Mouse (Mus musculus): ENCODE measurements around the gene Aqp9. TPM values are rescaled to one million over a fixed set of nuclear protein-coding genes. Genes with fewer than 3 reads are reported as not detected.

Aqp9 gene
- polyA plus RNA-seq, 1 experiment from 2014 or later: 0.10 TPM

DNA sequence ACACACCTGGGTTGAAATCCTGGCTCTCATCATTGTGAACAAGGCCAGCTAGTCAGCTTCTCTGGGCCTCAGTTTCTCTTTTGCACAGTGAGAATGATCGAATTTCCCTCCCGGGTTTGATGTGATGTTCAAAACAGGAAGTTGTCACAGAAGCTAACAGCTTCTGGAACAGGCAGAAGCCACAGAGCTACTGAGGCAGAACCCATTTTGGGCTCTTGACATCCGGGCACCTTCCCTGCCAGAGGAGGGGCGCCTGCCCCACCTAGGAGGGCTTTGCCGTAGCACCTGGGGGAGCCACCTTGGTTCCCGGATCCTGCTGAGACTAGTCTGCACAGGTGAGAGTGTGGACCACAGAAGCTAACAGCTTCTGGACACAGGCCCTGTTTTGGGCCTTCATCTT is 74.4 kb downstream of the Aqp9 start:
- no peaks in the 10 kb centered on the region for H3K36me3 ChIP-seq
- DNase-seq (ENCODE audit: low spot score): no peak
- no peak overlapping the region for H3K27ac ChIP-seq
- no peaks in the 10 kb centered on the region for H3K27me3 ChIP-seq (ENCODE audit: insufficient read depth, poor library complexity, severe bottlenecking)
- no peak overlapping the region for H3K4me3 ChIP-seq
- no peaks in the 10 kb centered on the region for H3K4me1 ChIP-seq (replicated peaks)
- no peaks in the 10 kb centered on the region for H3K9me3 ChIP-seq
- 91% methylated on average over 6 of the region's 6 CpGs for WGBS

- no peaks in the 10 kb centered on the region for H3K4me1 ChIP-seq (replicated peaks)
- no peaks in the 10 kb centered on the region for H3K36me3 ChIP-seq
- DNase-seq (ENCODE audit: low spot score): peak; percentile 39
- H3K4me3 ChIP-seq: no peak overlapping the region
- no peak overlapping the region for H3K27ac ChIP-seq
- WGBS: 72% methylated on average over 5 of the region's 5 CpGs
- no peaks in the 10 kb centered on the region for H3K27me3 ChIP-seq (ENCODE audit: insufficient read depth, poor library complexity, severe bottlenecking)
- no peaks in the 10 kb centered on the region for H3K9me3 ChIP-seq
Measured at GRCm38 (mm10) chr9:71092038-71092437, 76.4 kb downstream of the Aqp9 start.

DNA sequence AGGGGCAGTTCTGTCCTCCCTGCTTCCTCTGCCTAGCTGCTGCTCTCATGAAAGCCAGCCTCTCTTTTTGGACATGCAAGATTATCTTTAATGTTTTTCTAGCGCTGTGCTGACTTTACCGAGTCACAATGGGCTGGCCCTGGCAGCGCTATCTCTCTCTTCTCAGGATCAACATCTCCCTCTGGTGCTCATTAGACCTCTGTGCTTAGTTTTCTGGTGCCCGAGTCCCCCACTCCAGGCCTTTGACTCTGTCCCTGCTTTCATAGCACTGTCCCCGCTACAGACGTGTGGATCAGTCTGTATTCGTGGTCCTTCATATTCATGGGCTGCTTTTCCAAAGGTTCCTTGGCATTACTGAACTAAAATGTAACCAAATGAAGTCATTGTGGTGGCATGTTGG is 89.3 kb downstream of the Aqp9 start:
- H3K9me3 ChIP-seq: no peaks in the 10 kb centered on the region
- no peak for DNase-seq (ENCODE audit: low spot score)
- H3K27me3 ChIP-seq (ENCODE audit: insufficient read depth, poor library complexity, severe bottlenecking): no peaks in the 10 kb centered on the region
- WGBS: 76% methylated on average over 7 of the region's 7 CpGs
- no peaks in the 10 kb centered on the region for H3K36me3 ChIP-seq
- H3K4me3 ChIP-seq: no peak overlapping the region
- no peak overlapping the region for H3K27ac ChIP-seq
- no peaks in the 10 kb centered on the region for H3K4me1 ChIP-seq (replicated peaks)

DNA sequence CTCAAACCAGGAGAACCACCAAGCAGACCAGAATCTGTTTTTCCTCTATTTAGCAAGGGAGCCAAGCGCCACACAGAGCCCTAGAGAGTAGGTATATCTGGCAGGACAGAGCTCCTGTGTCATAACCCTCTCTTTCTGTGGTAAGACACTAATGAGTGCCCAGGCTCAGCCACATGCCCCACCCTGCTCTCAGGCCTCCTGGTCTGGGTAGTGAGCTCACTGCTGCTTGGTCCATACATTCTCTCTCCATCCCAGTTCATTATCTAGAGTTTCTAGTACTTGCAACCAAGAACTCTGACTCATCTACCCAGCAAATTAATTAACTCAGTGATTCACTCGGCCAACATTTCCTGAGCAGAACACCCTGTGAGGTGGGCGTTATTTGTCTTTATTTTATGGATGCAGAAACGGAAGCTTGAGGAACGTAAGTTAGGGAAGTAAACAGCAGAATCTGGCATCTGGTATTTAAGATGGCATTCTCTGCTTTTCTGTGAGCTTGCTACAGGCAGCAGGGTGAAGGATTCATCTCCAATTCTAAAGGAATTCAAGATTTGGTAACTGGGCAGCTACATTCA is 91.1 kb downstream of the Aqp9 start:
- DNase-seq (ENCODE audit: low spot score): no peak
- Histone ChIP-seq H3K27ac (no peak overlapping the region), H3K9me3 (no peaks in the 10 kb centered on the region), H3K27me3 (ENCODE audit: insufficient read depth, poor library complexity, severe bottlenecking) (no peaks in the 10 kb centered on the region), H3K4me3 (no peak overlapping the region), H3K36me3 (no peaks in the 10 kb centered on the region), H3K4me1 (replicated peaks) (peaks cover 2% of the 10 kb centered on the region; the same call in 1 of the 2 replicates)
- 93% methylated on average over 5 of the region's 5 CpGs for WGBS

GRCm38 (mm10) chr9:71076201-71076648 is 92.3 kb downstream of the Aqp9 start:
- H3K9me3 ChIP-seq: no peaks in the 10 kb centered on the region
- no peaks in the 10 kb centered on the region for H3K36me3 ChIP-seq
- WGBS: 84% methylated on average over 12 of the region's 12 CpGs
- peaks cover 2% of the 10 kb centered on the region; the same call in 1 of the 2 replicates for H3K4me1 ChIP-seq (replicated peaks)
- H3K4me3 ChIP-seq: no peak overlapping the region
- no peak overlapping the region for H3K27ac ChIP-seq
- no peaks in the 10 kb centered on the region for H3K27me3 ChIP-seq (ENCODE audit: insufficient read depth, poor library complexity, severe bottlenecking)
- no peak for DNase-seq (ENCODE audit: low spot score)

- peak; percentile 33 for DNase-seq (ENCODE audit: low spot score)
- peaks cover 2% of the 10 kb centered on the region; the same call in 1 of the 2 replicates for H3K4me1 ChIP-seq (replicated peaks)
- no peaks in the 10 kb centered on the region for H3K36me3 ChIP-seq
- no peaks in the 10 kb centered on the region for H3K27me3 ChIP-seq (ENCODE audit: insufficient read depth, poor library complexity, severe bottlenecking)
- no peak overlapping the region for H3K4me3 ChIP-seq
- WGBS: 66% methylated on average over 4 of the region's 4 CpGs
- H3K9me3 ChIP-seq: no peaks in the 10 kb centered on the region
- no peak overlapping the region for H3K27ac ChIP-seq
Measured at GRCm38 (mm10) chr9:71073831-71074230, 94.7 kb downstream of the Aqp9 start.

- WGBS: 50% methylated on average over 4 of the region's 4 CpGs
- Histone ChIP-seq H3K36me3 (no peaks in the 10 kb centered on the region), H3K4me3 (no peak overlapping the region), H3K4me1 (replicated peaks) (peaks cover 2% of the 10 kb centered on the region; the same call in 1 of the 2 replicates), H3K27me3 (ENCODE audit: insufficient read depth, poor library complexity, severe bottlenecking) (no peaks in the 10 kb centered on the region), H3K9me3 (no peaks in the 10 kb centered on the region), H3K27ac (no peak overlapping the region)
- peak; percentile 0 for DNase-seq (ENCODE audit: low spot score)
Measured at GRCm38 (mm10) chr9:71073076-71073475, 95.4 kb downstream of the Aqp9 start.

DNA sequence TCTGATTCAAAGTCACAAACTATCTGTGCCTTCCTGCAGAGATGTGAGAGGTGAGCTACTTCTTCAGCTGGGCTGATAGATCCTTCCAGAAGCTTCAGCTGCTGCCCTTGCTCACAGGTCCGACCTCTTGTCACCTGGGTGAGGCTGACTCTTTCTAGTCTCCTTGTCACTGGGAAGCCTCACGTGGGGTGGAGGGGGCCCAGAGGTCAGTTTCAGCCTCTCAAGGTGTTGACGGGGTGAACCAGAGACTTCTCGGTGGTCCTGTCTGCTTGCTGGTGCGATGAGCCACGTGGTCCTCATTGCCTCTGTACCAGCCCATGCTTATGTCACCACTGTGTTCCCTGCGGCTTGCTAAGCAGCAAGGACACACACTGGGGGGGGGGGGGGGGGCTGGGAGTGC is 96.0 kb downstream of the Aqp9 start:
- Histone ChIP-seq H3K4me3 (no peak overlapping the region), H3K4me1 (replicated peaks) (peaks cover 2% of the 10 kb centered on the region; the same call in 1 of the 2 replicates), H3K36me3 (no peaks in the 10 kb centered on the region), H3K9me3 (no peaks in the 10 kb centered on the region), H3K27ac (no peak overlapping the region), H3K27me3 (ENCODE audit: insufficient read depth, poor library complexity, severe bottlenecking) (no peaks in the 10 kb centered on the region)
- DNase-seq (ENCODE audit: low spot score): peak; percentile 1
- WGBS: 73% methylated on average over 7 of the region's 7 CpGs

DNA sequence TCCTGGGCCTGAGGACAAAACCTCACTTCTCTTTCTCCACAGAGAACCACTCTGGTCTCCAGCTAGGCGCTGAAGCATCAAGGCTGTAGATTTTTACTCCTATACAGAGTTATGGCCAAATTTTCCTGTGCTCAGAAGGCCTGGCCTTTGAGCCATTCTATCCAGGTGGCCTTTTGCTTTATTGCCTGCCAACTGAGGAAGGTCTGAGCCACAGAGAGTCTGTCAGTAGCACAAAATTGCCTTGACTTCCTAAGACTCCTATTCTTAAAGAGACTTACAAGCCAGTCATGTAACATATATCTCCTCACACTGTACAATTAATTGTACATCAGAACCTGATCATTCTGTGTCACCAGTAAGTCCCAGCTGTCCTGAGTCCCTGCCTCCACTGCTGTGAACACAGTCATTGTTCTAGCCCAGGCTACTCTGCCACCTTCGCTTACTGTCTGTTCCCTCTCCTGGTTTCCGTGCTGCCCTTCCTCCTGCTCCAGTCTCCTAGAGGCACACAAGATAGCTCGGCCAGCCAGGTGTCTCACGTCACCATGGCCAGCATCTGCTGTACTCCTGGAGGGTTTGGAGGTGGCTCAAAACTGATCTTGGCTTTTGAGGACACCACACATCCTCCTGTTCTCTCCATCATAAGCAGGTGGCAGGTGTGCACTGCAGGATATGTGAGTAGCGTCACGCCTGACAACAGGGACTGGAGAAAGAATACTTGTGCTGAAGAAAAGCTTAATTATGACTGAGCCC is 96.7 kb downstream of the Aqp9 start:
- peak; percentile 1 for DNase-seq (ENCODE audit: low spot score)
- H3K9me3 ChIP-seq: no peaks in the 10 kb centered on the region
- 87% methylated on average over 7 of the region's 7 CpGs for WGBS
- H3K4me3 ChIP-seq: no peak overlapping the region
- H3K27ac ChIP-seq: no peak overlapping the region
- H3K36me3 ChIP-seq: no peaks in the 10 kb centered on the region
- peaks cover 2% of the 10 kb centered on the region; the same call in 1 of the 2 replicates for H3K4me1 ChIP-seq (replicated peaks)
- no peaks in the 10 kb centered on the region for H3K27me3 ChIP-seq (ENCODE audit: insufficient read depth, poor library complexity, severe bottlenecking)

DNA sequence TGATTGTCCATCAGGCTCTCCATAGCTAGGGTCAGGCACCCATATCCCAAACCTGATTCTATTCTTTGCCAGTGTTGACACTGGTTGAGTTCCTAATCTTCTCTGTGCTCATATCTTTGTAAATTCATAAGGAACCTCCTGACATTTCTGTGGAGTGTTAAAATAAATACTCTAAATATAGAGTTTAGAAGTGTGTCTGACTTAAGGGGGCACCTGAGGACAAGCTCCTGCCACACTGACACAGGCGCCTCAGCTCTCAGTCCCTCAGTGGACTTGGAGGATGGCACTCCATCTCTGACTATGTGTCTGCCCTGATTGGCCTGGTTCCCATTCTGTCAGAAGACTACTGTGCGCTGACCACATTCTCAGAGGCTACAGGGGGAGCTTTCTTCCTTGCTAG is 97.9 kb downstream of the Aqp9 start:
- Histone ChIP-seq H3K4me1 (replicated peaks) (peaks cover 6% of the 10 kb centered on the region; the same call in 1 of the 2 replicates), H3K27me3 (ENCODE audit: insufficient read depth, poor library complexity, severe bottlenecking) (no peaks in the 10 kb centered on the region), H3K9me3 (no peaks in the 10 kb centered on the region), H3K36me3 (no peaks in the 10 kb centered on the region), H3K27ac (no peak overlapping the region), H3K4me3 (no peak overlapping the region)
- 94% methylated on average over 2 of the region's 2 CpGs for WGBS
- DNase-seq (ENCODE audit: low spot score): no peak

- 61% methylated on average over 6 of the region's 6 CpGs for WGBS
- H3K36me3 ChIP-seq: no peaks in the 10 kb centered on the region
- no peak for DNase-seq (ENCODE audit: low spot score)
Measured at GRCm38 (mm10) chr9:71068866-71069390, 99.6 kb downstream of the Aqp9 start.

DNA sequence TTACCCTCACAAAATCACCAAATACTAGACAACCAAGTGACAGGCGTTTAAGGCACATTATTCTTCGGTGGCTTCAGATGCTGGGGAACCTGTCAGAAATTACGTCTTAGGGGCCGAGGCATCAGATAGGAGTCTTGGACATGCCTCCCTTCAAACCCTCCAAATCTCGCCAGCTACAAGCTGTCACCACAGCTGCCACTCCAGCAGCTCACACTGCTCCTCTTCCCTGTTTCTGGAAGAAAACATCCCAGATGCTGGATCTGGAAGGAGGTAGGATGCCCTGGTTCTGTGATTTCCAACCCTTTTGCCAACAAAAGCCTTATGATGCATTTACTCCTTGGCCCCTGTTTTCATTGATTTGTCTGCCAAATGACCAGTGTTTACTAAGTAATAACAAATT is 101.3 kb downstream of the Aqp9 start:
- Histone ChIP-seq H3K36me3 (no peaks in the 10 kb centered on the region), H3K9me3 (no peaks in the 10 kb centered on the region), H3K27me3 (ENCODE audit: insufficient read depth, poor library complexity, severe bottlenecking) (no peaks in the 10 kb centered on the region), H3K4me3 (no peak overlapping the region), H3K4me1 (replicated peaks) (peaks cover 10% of the 10 kb centered on the region; the same call in 1 of the 2 replicates), H3K27ac (no peak overlapping the region)
- 85% methylated on average over 5 of the region's 5 CpGs for WGBS
- no peak for DNase-seq (ENCODE audit: low spot score)

More at GRCm38 (mm10) chr9:71068866-71069390, 99.6 kb downstream of the Aqp9 start:
- H3K4me1 ChIP-seq (replicated peaks): peaks cover 9% of the 10 kb centered on the region
- no peak overlapping the region for H3K27ac ChIP-seq
- no peak overlapping the region for H3K4me3 ChIP-seq
- no peaks in the 10 kb centered on the region for H3K27me3 ChIP-seq (ENCODE audit: insufficient read depth, poor library complexity, severe bottlenecking)
- no peaks in the 10 kb centered on the region for H3K9me3 ChIP-seq

DNA sequence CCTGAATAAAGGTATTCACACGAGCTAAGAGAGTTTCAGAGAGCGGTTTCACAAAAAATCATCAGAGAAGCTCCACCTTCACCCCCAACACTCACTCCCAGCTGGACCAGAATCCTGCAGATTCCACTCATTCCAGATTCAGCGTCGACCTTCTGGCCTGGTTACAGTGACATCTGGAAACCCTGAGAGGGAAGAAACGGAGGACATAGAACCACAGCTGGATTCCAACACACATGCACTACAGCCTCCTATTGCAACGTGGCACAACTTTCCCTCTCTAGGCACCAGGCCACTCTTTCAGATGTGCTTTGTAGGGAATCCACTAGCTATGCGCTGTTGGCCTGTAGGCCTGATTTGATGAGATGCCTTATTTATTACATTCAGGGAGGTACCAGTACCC is 102.0 kb downstream of the Aqp9 start:
- no peaks in the 10 kb centered on the region for H3K36me3 ChIP-seq
- H3K9me3 ChIP-seq: no peaks in the 10 kb centered on the region
- no peak for DNase-seq (ENCODE audit: low spot score)
- H3K4me3 ChIP-seq: no peak overlapping the region
- H3K4me1 ChIP-seq (replicated peaks): peaks cover 10% of the 10 kb centered on the region; the same call in 1 of the 2 replicates
- no peaks in the 10 kb centered on the region for H3K27me3 ChIP-seq (ENCODE audit: insufficient read depth, poor library complexity, severe bottlenecking)
- 73% methylated on average over 7 of the region's 7 CpGs for WGBS
- no peak overlapping the region for H3K27ac ChIP-seq
